Mouse (Mus musculus): ENCODE measurements around the gene Mitf. TPM values are rescaled to one million over a fixed set of nuclear protein-coding genes. Genes with fewer than 3 reads are reported as not detected.

The Mitf gene
- polyA plus RNA-seq, 1 experiment from 2014 or later, result 1.2 TPM

DNA sequence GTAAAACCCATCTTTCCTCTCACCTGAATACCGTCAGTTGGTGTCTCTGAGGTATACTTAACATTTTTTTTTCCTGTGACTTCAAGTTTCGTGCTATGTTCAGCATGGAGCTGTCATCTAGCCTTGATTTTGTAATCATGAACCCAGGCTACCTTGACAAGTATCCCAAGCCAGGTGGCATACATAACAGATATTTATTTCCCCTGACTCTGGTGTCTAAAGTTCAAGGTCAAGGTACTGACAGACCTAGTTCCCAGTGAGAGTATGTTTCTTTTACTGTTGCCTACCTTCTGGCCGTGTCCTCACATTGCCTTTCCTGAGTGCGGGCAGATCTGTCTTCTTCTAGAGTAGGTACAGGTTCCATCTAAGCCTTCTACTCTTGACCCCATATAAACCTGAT, 78.1 kb downstream of the Mitf start:
- Histone ChIP-seq H3K27ac (ENCODE audit: low read length) (no peak overlapping the region), H3K27me3 (replicated peaks; ENCODE audit: control insufficient read depth, insufficient read depth, low read length) (no peaks in the 10 kb centered on the region), H3K4me2 (ENCODE audit: low read depth, low read length) (no peak overlapping the region), H3K9ac (ENCODE audit: low read depth, low read length) (no peak overlapping the region), H3K36me3 (ENCODE audit: control insufficient read depth, insufficient read depth, low read length) (no peaks in the 10 kb centered on the region), H3K4me1 (ENCODE audit: control insufficient read depth, insufficient read depth, low read length) (no peaks in the 10 kb centered on the region), H3K4me3 (ENCODE audit: low read length) (no peak overlapping the region), H3K9me3 (ENCODE audit: control insufficient read depth, low read length) (no peaks in the 10 kb centered on the region)
- ATAC-seq, result no peak
- WGBS, result 81% methylated on average over 4 of the region's 4 CpGs

DNA sequence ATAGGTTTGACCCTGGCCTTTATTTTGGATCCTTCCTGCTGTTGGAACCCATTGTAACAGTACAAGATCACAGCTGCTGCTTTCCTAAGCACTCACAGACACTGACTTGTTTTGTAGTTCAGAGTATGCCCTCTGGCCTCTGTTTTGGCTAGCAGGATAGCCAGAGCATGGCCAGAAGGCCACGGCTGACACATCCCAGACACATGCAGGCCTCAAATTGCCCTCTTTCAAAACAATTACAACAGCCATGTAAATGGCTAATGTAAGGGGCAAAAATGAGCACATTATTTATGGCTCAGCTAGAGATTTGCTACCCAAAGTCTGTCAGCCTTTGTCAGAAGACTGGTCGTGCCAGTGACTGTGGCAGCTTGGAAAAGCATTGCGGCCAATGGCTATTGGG, 78.8 kb downstream of the Mitf start:
- Histone ChIP-seq H3K27me3 (replicated peaks; ENCODE audit: control insufficient read depth, insufficient read depth, low read length) (no peaks in the 10 kb centered on the region), H3K27ac (ENCODE audit: low read length) (no peak overlapping the region), H3K4me2 (ENCODE audit: low read depth, low read length) (no peak overlapping the region), H3K9ac (ENCODE audit: low read depth, low read length) (no peak overlapping the region), H3K36me3 (ENCODE audit: control insufficient read depth, insufficient read depth, low read length) (no peaks in the 10 kb centered on the region), H3K4me3 (ENCODE audit: low read length) (no peak overlapping the region), H3K9me3 (ENCODE audit: control insufficient read depth, low read length) (no peaks in the 10 kb centered on the region), H3K4me1 (ENCODE audit: control insufficient read depth, insufficient read depth, low read length) (no peaks in the 10 kb centered on the region)
- no peak for ATAC-seq
- WGBS, result 63% methylated on average over 3 of the region's 3 CpGs

DNA sequence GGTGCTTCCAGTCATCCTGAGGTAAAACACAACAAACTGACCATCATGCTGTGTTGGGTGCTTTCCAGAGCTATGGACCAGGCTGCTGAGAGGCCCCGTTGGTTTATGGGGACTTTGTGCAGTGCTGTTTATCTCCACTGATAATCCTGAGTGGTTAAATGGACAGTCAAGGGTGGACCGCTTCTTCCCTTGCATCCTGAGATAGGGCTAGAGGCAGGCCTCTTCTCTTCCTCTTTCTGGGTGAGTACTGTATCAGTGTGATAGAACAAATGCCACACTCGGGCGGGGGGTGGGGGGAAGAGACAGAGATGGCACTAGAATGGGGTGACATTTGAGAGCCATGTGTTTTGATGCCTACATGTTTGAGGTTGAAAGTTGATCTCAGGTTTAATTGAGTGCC, 81.0 kb downstream of the Mitf start:
- Histone ChIP-seq H3K36me3 (ENCODE audit: control insufficient read depth, insufficient read depth, low read length) (no peaks in the 10 kb centered on the region), H3K27me3 (replicated peaks; ENCODE audit: control insufficient read depth, insufficient read depth, low read length) (no peaks in the 10 kb centered on the region), H3K4me2 (ENCODE audit: low read depth, low read length) (no peak overlapping the region), H3K9ac (ENCODE audit: low read depth, low read length) (no peak overlapping the region), H3K4me1 (ENCODE audit: control insufficient read depth, insufficient read depth, low read length) (no peaks in the 10 kb centered on the region), H3K9me3 (ENCODE audit: control insufficient read depth, low read length) (no peaks in the 10 kb centered on the region), H3K27ac (ENCODE audit: low read length) (no peak overlapping the region), H3K4me3 (ENCODE audit: low read length) (no peak overlapping the region)
- ATAC-seq, result no peak
- 63% methylated on average over 4 of the region's 4 CpGs for WGBS

DNA sequence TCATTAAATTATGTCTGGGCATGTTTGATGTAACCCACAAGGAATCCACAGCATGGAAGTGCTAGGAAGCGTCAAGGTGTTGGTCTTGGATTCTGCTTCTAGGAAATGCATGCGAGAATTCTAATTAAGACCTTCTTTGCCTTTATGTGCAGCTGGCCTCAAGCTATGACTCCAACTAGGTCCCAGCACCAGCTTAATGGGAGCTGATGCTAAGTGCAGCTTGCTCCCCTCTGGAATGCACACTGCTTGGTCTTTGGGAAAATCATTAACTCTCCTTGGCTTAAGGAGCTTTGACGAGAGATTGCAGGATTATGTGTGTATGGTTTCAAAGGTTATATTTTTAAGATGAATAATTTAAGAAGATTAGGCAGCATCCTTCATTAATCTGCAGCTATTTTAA, 81.7 kb downstream of the Mitf start:
- no peaks in the 10 kb centered on the region for H3K9me3 ChIP-seq (ENCODE audit: control insufficient read depth, low read length)
- H3K27ac ChIP-seq (ENCODE audit: low read length), result no peak overlapping the region
- no peaks in the 10 kb centered on the region for H3K4me1 ChIP-seq (ENCODE audit: control insufficient read depth, insufficient read depth, low read length)
- no peak overlapping the region for H3K4me2 ChIP-seq (ENCODE audit: low read depth, low read length)
- no peak overlapping the region for H3K4me3 ChIP-seq (ENCODE audit: low read length)
- no peak for ATAC-seq
- no peaks in the 10 kb centered on the region for H3K27me3 ChIP-seq (replicated peaks; ENCODE audit: control insufficient read depth, insufficient read depth, low read length)
- H3K9ac ChIP-seq (ENCODE audit: low read depth, low read length), result no peak overlapping the region
- WGBS, result 54% methylated on average over 3 of the region's 3 CpGs
- no peaks in the 10 kb centered on the region for H3K36me3 ChIP-seq (ENCODE audit: control insufficient read depth, insufficient read depth, low read length)

DNA sequence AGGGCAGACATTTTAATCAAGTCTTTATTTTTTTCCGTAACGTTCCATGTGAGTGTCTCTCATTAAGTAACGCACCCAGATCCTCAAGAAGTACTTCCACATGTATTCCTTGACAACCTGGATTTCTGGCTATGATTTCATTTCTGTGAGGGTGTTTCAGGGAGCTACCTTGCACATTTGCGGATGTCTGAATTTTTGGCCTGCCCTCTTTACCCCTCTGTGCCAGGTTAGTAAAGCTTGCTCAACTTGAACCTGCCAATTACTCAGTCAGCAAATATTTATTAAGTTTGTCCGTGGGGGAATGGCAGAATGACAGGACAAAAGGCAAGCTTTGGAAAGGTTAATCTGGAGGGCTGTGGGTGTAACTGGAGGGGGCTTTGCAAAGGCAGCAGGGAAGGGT, 86.7 kb downstream of the Mitf start:
- no peak overlapping the region for H3K9ac ChIP-seq (ENCODE audit: low read depth, low read length)
- no peaks in the 10 kb centered on the region for H3K27me3 ChIP-seq (replicated peaks; ENCODE audit: control insufficient read depth, insufficient read depth, low read length)
- no peak overlapping the region for H3K4me3 ChIP-seq (ENCODE audit: low read length)
- no peak overlapping the region for H3K27ac ChIP-seq (ENCODE audit: low read length)
- no peak overlapping the region for H3K4me2 ChIP-seq (ENCODE audit: low read depth, low read length)
- H3K4me1 ChIP-seq (ENCODE audit: control insufficient read depth, insufficient read depth, low read length), result no peaks in the 10 kb centered on the region
- ATAC-seq, result no peak
- WGBS, result 71% methylated on average over 5 of the region's 5 CpGs
- H3K36me3 ChIP-seq (ENCODE audit: control insufficient read depth, insufficient read depth, low read length), result no peaks in the 10 kb centered on the region
- no peaks in the 10 kb centered on the region for H3K9me3 ChIP-seq (ENCODE audit: control insufficient read depth, low read length)

DNA sequence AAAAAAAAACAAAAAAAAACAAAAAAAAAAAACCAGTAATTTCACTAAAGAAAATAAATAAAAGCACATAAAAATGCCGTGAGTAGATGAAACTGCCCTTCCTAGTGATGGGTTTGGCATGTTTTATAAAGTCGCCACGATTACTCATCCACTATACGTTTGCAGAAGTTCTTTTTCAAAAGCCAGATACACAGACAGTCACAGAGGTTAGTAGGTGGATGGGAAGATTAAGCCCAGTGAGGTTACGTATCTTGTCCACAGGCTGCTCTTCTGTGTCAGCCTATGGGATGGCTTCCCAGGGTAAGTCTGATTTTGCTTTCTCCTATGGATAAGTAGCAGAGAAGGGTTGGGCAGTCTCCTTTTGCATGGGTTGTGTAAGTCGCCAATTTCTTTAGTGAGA, 90.3 kb downstream of the Mitf start:
- Histone ChIP-seq H3K9me3 (ENCODE audit: control insufficient read depth, low read length) (no peaks in the 10 kb centered on the region), H3K27ac (ENCODE audit: low read length) (no peak overlapping the region), H3K9ac (ENCODE audit: low read depth, low read length) (no peak overlapping the region), H3K4me3 (ENCODE audit: low read length) (no peak overlapping the region), H3K27me3 (replicated peaks; ENCODE audit: control insufficient read depth, insufficient read depth, low read length) (no peaks in the 10 kb centered on the region), H3K36me3 (ENCODE audit: control insufficient read depth, insufficient read depth, low read length) (no peaks in the 10 kb centered on the region), H3K4me1 (ENCODE audit: control insufficient read depth, insufficient read depth, low read length) (no peaks in the 10 kb centered on the region), H3K4me2 (ENCODE audit: low read depth, low read length) (no peak overlapping the region)
- ATAC-seq, result no peak
- WGBS, result 74% methylated on average over 6 of the region's 6 CpGs

DNA sequence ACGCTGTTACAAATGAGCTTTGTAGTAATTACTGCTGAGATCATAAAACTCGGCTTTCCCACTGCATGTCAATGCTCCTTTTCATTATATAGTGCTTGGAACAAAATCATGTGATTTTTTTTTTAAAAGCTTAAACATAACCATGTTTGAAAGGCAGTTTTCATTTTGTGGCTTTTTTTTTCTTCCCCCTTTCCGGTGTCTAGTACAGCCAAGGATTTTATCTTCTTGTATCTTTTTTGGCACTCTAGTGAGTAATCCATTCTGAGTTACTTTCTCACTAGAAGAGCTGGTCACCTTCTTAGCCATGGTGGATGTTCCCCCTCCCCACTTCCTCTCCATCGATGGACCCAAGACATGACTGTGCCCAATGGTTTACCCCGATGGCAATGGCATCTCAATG, 91.2 kb downstream of the Mitf start:
- Histone ChIP-seq H3K4me3 (ENCODE audit: low read length) (no peak overlapping the region), H3K27me3 (replicated peaks; ENCODE audit: control insufficient read depth, insufficient read depth, low read length) (no peaks in the 10 kb centered on the region), H3K9ac (ENCODE audit: low read depth, low read length) (no peak overlapping the region), H3K36me3 (ENCODE audit: control insufficient read depth, insufficient read depth, low read length) (no peaks in the 10 kb centered on the region), H3K4me1 (ENCODE audit: control insufficient read depth, insufficient read depth, low read length) (no peaks in the 10 kb centered on the region), H3K4me2 (ENCODE audit: low read depth, low read length) (no peak overlapping the region), H3K27ac (ENCODE audit: low read length) (no peak overlapping the region), H3K9me3 (ENCODE audit: control insufficient read depth, low read length) (no peaks in the 10 kb centered on the region)
- no peak for ATAC-seq
- WGBS, result 75% methylated on average over 5 of the region's 5 CpGs

DNA sequence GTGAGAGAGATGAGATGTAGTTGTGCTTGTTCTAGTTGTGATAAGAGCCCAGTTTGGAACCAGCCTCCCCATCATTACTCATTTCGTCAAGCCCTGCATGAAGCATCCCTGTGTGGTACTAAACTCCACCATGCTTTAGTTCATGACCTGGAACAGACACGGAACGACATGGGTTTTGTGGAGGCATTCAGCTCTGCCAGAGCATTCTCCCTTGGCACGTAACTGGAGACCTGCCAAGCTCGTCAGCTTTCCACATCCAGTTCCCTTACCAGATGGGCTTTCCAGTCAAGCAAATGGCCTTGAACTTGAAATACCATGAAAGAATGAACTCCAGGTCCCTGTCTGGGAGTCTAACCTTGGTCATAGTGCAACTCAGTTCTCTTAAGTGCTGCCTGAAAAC, 94.7 kb downstream of the Mitf start:
- Histone ChIP-seq H3K4me3 (ENCODE audit: low read length) (no peak overlapping the region), H3K27me3 (replicated peaks; ENCODE audit: control insufficient read depth, insufficient read depth, low read length) (no peaks in the 10 kb centered on the region), H3K9me3 (ENCODE audit: control insufficient read depth, low read length) (no peaks in the 10 kb centered on the region), H3K4me1 (ENCODE audit: control insufficient read depth, insufficient read depth, low read length) (no peaks in the 10 kb centered on the region), H3K27ac (ENCODE audit: low read length) (no peak overlapping the region), H3K4me2 (ENCODE audit: low read depth, low read length) (no peak overlapping the region), H3K9ac (ENCODE audit: low read depth, low read length) (no peak overlapping the region), H3K36me3 (ENCODE audit: control insufficient read depth, insufficient read depth, low read length) (no peaks in the 10 kb centered on the region)
- ATAC-seq, result no peak
- WGBS, result 82% methylated on average over 5 of the region's 5 CpGs

DNA sequence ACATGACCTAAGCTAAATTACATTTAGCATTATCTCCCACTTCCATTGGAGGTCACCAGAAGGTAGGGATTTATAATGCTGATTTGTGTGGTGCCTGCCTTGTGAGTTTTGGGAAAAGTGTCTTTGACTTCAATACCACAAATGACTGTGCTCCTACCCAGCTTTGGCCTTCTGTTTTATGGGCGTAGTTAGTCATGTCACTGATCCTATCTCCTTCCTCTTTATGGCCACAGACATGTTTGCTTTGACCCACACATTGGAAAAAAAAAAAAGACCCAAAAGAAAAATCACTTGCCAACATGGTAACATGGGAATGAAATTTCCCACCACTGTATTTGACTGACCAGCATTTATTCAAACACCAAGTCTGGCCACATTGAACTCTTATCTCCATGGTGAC, 95.4 kb downstream of the Mitf start:
- 76% methylated on average over 1 of the region's 1 CpGs for WGBS
- H3K4me2 ChIP-seq (ENCODE audit: low read depth, low read length), result no peak overlapping the region

DNA sequence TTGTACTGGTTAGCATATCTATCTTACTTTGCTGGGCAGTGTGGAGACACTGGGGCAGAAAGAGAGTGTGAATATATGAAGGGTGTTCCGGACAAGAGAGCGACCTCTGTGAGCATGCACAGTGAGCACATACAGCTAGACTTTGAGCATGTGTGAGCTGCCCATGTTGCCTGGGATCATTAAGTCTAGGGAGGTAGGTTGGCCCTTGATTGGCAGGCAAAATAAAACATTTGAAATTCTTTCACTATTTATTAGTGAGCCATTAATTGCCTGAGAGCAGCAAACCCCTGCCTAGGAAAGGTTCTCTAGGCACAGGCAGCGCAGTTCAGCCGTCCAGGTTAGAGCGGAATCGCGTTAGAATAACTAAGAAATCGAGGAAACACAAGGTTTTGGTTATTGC, 107.9 kb downstream of the Mitf start:
- 87% methylated on average over 8 of the region's 8 CpGs for WGBS
- no peak overlapping the region for H3K4me3 ChIP-seq (ENCODE audit: low read length)
- no peak overlapping the region for H3K9ac ChIP-seq (ENCODE audit: low read depth, low read length)
- H3K36me3 ChIP-seq (ENCODE audit: control insufficient read depth, insufficient read depth, low read length), result no peaks in the 10 kb centered on the region
- ATAC-seq, result no peak
- H3K4me2 ChIP-seq (ENCODE audit: low read depth, low read length), result no peak overlapping the region
- no peaks in the 10 kb centered on the region for H3K27me3 ChIP-seq (replicated peaks; ENCODE audit: control insufficient read depth, insufficient read depth, low read length)
- H3K27ac ChIP-seq (ENCODE audit: low read length), result no peak overlapping the region
- H3K4me1 ChIP-seq (ENCODE audit: control insufficient read depth, insufficient read depth, low read length), result no peaks in the 10 kb centered on the region
- H3K9me3 ChIP-seq (ENCODE audit: control insufficient read depth, low read length), result no peaks in the 10 kb centered on the region

More for the DNA sequence above, 95.4 kb downstream of the Mitf start:
- Histone ChIP-seq H3K4me3 (ENCODE audit: low read length) (no peak overlapping the region), H3K9ac (ENCODE audit: low read depth, low read length) (no peak overlapping the region), H3K27me3 (replicated peaks; ENCODE audit: control insufficient read depth, insufficient read depth, low read length) (no peaks in the 10 kb centered on the region), H3K27ac (ENCODE audit: low read length) (no peak overlapping the region), H3K9me3 (ENCODE audit: control insufficient read depth, low read length) (no peaks in the 10 kb centered on the region), H3K4me1 (ENCODE audit: control insufficient read depth, insufficient read depth, low read length) (no peaks in the 10 kb centered on the region), H3K36me3 (ENCODE audit: control insufficient read depth, insufficient read depth, low read length) (no peaks in the 10 kb centered on the region)
- ATAC-seq, result no peak
